Mouse (Mus musculus) stomach, postnatal 0 days (tissue): ENCODE data around the gene Lmbrd1. TPM values are rescaled to one million over a fixed set of nuclear protein-coding genes. Genes with fewer than 3 reads are reported as not detected.

ENCODE experiments used
- ATAC-seq: fragments of 200-750 bp; cut with Nextera tagmentation; 2 replicates; pipeline ENCODE4 v1.8.0; 2017; ENCODE audit not compliant: low FRiP score, low TSS enrichment
- DNase-seq: peaks from one replicate; pipeline ENCODE4 v3.0.0-alpha.2; 2016; ENCODE audit warnings: low spot score
- H3K27ac ChIP-seq: fragments of 300-500 bp; sonication (generic); replicated peaks from 2 replicates; pipeline ENCODE4 v1.5.1; 2014; ENCODE audit warnings: mild to moderate bottlenecking, control low read depth
- H3K27me3 ChIP-seq: fragments of 300-500 bp; sonication (generic); 2 replicates; pipeline ENCODE4 v1.6.1; 2014; ENCODE audit warnings: low read length; ENCODE audit not compliant: control insufficient read depth, insufficient read depth
- H3K36me3 ChIP-seq: fragments of 300-500 bp; sonication (generic); 2 replicates; pipeline ENCODE4 v1.6.1; 2014; ENCODE audit warnings: low read length, mixed read lengths; ENCODE audit not compliant: control insufficient read depth, insufficient read depth
- H3K4me1 ChIP-seq: fragments of 300-500 bp; sonication (generic); replicated peaks from 2 replicates; pipeline ENCODE4 v1.6.1; 2014; ENCODE audit warnings: antibody characterized with exemption; ENCODE audit not compliant: control insufficient read depth, insufficient read depth
- H3K4me2 ChIP-seq: fragments of 300-500 bp; sonication (generic); replicated peaks from 2 replicates; pipeline ENCODE4 v1.6.1; 2014; ENCODE audit warnings: low read depth, mild to moderate bottlenecking, control low read depth, moderate library complexity
- H3K4me3 ChIP-seq: fragments of 300-500 bp; sonication (generic); 2 replicates; pipeline ENCODE4 v1.5.1; 2014; ENCODE audit warnings: low read depth, low read length, control low read depth
- H3K9ac ChIP-seq: fragments of 300-500 bp; sonication (generic); 2 replicates; pipeline ENCODE4 v1.6.1; 2014; ENCODE audit warnings: mild to moderate bottlenecking, low read length, control low read depth, mixed read lengths
- H3K9me3 ChIP-seq: fragments of 300-500 bp; sonication (generic); 2 replicates; pipeline ENCODE4 v1.6.1; 2016; ENCODE audit warnings: low read length; ENCODE audit not compliant: control insufficient read depth
- CTCF ChIP-seq: IDR thresholded peaks from 2 replicates; pipeline ENCODE4 v1.5.1; 2016; ENCODE audit warnings: antibody characterized with exemption, low read depth, mild to moderate bottlenecking, moderate library complexity
- EP300 ChIP-seq: optimal IDR thresholded peaks from 2 replicates; pipeline ENCODE3; 2016; ENCODE audit warnings: antibody characterized with exemption
- WGBS: fragments of 180-500 bp; shearing (Covaris S2); extraction: QIAGEN DNeasy Blood & Tissue Kit; methylation state at CpG from one replicate; pipeline ENCODE4 v1.1.7; 2014; 5-methylcytosine and 5-hydroxymethylcytosine counted together
- polyA plus RNA-seq: library from polyadenylated mRNA; unstranded; fragments of >200 nt; fragmentation: Nextera tagmentation; extraction: Ambion mirVana; gene quantifications from 2 replicates; pipeline ENCODE4 v1.2.1, GENCODE M21; 2015

Gene Lmbrd1
- polyA plus RNA-seq, 1 experiment from 2014 or later, result 35.2 TPM

- Histone ChIP-seq H3K4me2 (no peak overlapping the region), H3K27ac (no peak overlapping the region), H3K36me3 (peaks cover 6% of the 10 kb centered on the region; the same call in 1 of the 2 replicates), H3K27me3 (no peaks in the 10 kb centered on the region), H3K9me3 (no peaks in the 10 kb centered on the region), H3K4me1 (no peaks in the 10 kb centered on the region), H3K9ac (no peak overlapping the region), H3K4me3 (no peak overlapping the region)
- no peak for ATAC-seq
- 84% methylated on average over 3 of the region's 3 CpGs for WGBS
- DNase-seq, result no peak
- no peak for TF ChIP-seq CTCF
- no peak for TF ChIP-seq EP300
Observed at GRCm38 (mm10) chr1:24732286-24732685, 53.9 kb downstream of the Lmbrd1 start.

GRCm38 (mm10) chr1:24734866-24735265, 56.4 kb downstream of the Lmbrd1 start:
- H3K36me3 ChIP-seq, result peaks cover 6% of the 10 kb centered on the region; the same call in 1 of the 2 replicates
- no peaks in the 10 kb centered on the region for H3K27me3 ChIP-seq
- ATAC-seq, result no peak
- H3K9ac ChIP-seq, result no peak overlapping the region
- 57% methylated on average over 5 of the region's 5 CpGs for WGBS
- DNase-seq, result no peak
- no peak for TF ChIP-seq EP300
- TF ChIP-seq CTCF, result no peak
- H3K4me2 ChIP-seq, result no peak overlapping the region
- H3K4me3 ChIP-seq, result no peak overlapping the region
- no peaks in the 10 kb centered on the region for H3K9me3 ChIP-seq
- no peaks in the 10 kb centered on the region for H3K4me1 ChIP-seq
- no peak overlapping the region for H3K27ac ChIP-seq

GRCm38 (mm10) chr1:24740903-24741302, 62.5 kb downstream of the Lmbrd1 start:
- H3K27me3 ChIP-seq, result no peaks in the 10 kb centered on the region
- no peaks in the 10 kb centered on the region for H3K4me1 ChIP-seq
- H3K9me3 ChIP-seq, result no peaks in the 10 kb centered on the region
- WGBS, result 88% methylated on average over 3 of the region's 3 CpGs
- TF ChIP-seq CTCF (no peak), EP300 (no peak)
- ATAC-seq, result no peak
- no peak overlapping the region for H3K4me2 ChIP-seq
- H3K9ac ChIP-seq, result no peak overlapping the region
- no peaks in the 10 kb centered on the region for H3K36me3 ChIP-seq
- H3K4me3 ChIP-seq, result no peak overlapping the region
- no peak overlapping the region for H3K27ac ChIP-seq
- DNase-seq, result no peak

- no peaks in the 10 kb centered on the region for H3K36me3 ChIP-seq
- 29% methylated on average over 3 of the region's 3 CpGs for WGBS
- ATAC-seq (no peak), DNase-seq (no peak)
- H3K4me2 ChIP-seq, result no peak overlapping the region
- TF ChIP-seq CTCF (no peak), EP300 (no peak)
- H3K9me3 ChIP-seq, result no peaks in the 10 kb centered on the region
- no peaks in the 10 kb centered on the region for H3K27me3 ChIP-seq
- H3K9ac ChIP-seq, result no peak overlapping the region
- no peak overlapping the region for H3K4me3 ChIP-seq
- H3K27ac ChIP-seq, result no peak overlapping the region
- H3K4me1 ChIP-seq, result no peaks in the 10 kb centered on the region
Observed at GRCm38 (mm10) chr1:24741552-24741951, 63.1 kb downstream of the Lmbrd1 start.

GRCm38 (mm10) chr1:24743191-24743924, 64.9 kb downstream of the Lmbrd1 start:
- H3K4me1 ChIP-seq, result no peaks in the 10 kb centered on the region
- WGBS, result 82% methylated on average over 9 of the region's 9 CpGs
- TF ChIP-seq CTCF, result no peak
- TF ChIP-seq EP300, result no peak
- 0 out of 2 replicates have a peak, but pooled peaks cover 3% of the 10 kb centered on the region for H3K36me3 ChIP-seq
- H3K27ac ChIP-seq, result no peak overlapping the region
- no peak for ATAC-seq
- no peak for DNase-seq
- no peak overlapping the region for H3K4me3 ChIP-seq
- no peaks in the 10 kb centered on the region for H3K27me3 ChIP-seq
- no peak overlapping the region for H3K4me2 ChIP-seq
- no peaks in the 10 kb centered on the region for H3K9me3 ChIP-seq
- no peak overlapping the region for H3K9ac ChIP-seq

GRCm38 (mm10) chr1:24752715-24753114, 74.3 kb downstream of the Lmbrd1 start:
- ATAC-seq (no peak), DNase-seq (no peak)
- Histone ChIP-seq H3K4me2 (no peak overlapping the region), H3K4me1 (no peaks in the 10 kb centered on the region), H3K27ac (no peak overlapping the region), H3K9me3 (no peaks in the 10 kb centered on the region), H3K27me3 (no peaks in the 10 kb centered on the region), H3K9ac (no peak overlapping the region), H3K36me3 (0 out of 2 replicates have a peak, but pooled peaks cover 2% of the 10 kb centered on the region), H3K4me3 (no peak overlapping the region)
- TF ChIP-seq EP300, result no peak
- TF ChIP-seq CTCF, result no peak
- WGBS, result 85% methylated on average over 4 of the region's 4 CpGs
